Mouse (Mus musculus) MEL (cell line): ENCODE measurements around the gene Cox4i1. TPM values are rescaled to one million over a fixed set of nuclear protein-coding genes. Genes with fewer than 3 reads are reported as not detected.

Experiments
- DNase-seq: peaks from one replicate; pipeline ENCODE4 v3.0.0; 2011; ENCODE audit warnings: low read depth, low spot score
- H3K27ac ChIP-seq: 2 replicates; pipeline ENCODE4 v1.5.1; 2012; ENCODE audit warnings: low read depth, mild to moderate bottlenecking, control low read depth, low read length, moderate library complexity; ENCODE audit not compliant: control insufficient read depth
- H3K27me3 ChIP-seq, 2 experiments: fragments of 150-350 bp in 1 of 2; sonication (generic) in 1 of 2; 2 replicates each; pipeline ENCODE4 v1.6.1; 2012; ENCODE audit warnings: low read length in 2 of 2, mild to moderate bottlenecking in 2 of 2, improper control_type of control experiment in 1 of 2, moderate library complexity in 1 of 2; ENCODE audit not compliant: insufficient read depth in 2 of 2, control insufficient read depth in 1 of 2
- H3K36me3 ChIP-seq, 2 experiments: 2 replicates each; pipeline ENCODE4 v1.6.1; 2012 to 2014; ENCODE audit warnings: low read length in 2 of 2, improper control_type of control experiment in 1 of 2, inconsistent platforms in 1 of 2, mild to moderate bottlenecking in 1 of 2; ENCODE audit not compliant: insufficient read depth in 2 of 2, control insufficient read depth in 1 of 2
- H3K4me1 ChIP-seq, 2 experiments: fragments of 150-350 bp in 1 of 2; sonication (generic) in 1 of 2; 2 replicates each; pipeline ENCODE4 v1.6.1; 2012; ENCODE audit warnings: low read length in 2 of 2, improper control_type of control experiment in 1 of 2, mild to moderate bottlenecking in 1 of 2; ENCODE audit not compliant: insufficient read depth in 2 of 2, control insufficient read depth in 1 of 2
- H3K4me3 ChIP-seq, 2 experiments: fragments of 150-350 bp in 1 of 2; sonication (generic) in 1 of 2; 2 replicates each; pipeline ENCODE4 v1.5.1; 2012; ENCODE audit warnings: low read depth in 2 of 2, low read length in 2 of 2, mild to moderate bottlenecking in 2 of 2, moderate library complexity in 2 of 2, control low read depth in 1 of 2, improper control_type of control experiment in 1 of 2; ENCODE audit not compliant: control insufficient read depth in 1 of 2, insufficient read depth in 1 of 2
- H3K79me2 ChIP-seq: 2 replicates; pipeline ENCODE4 v1.6.1; 2012; ENCODE audit warnings: mild to moderate bottlenecking, low read length, moderate library complexity; ENCODE audit not compliant: control insufficient read depth, poor library complexity, insufficient read depth
- H3K9ac ChIP-seq: 2 replicates; pipeline ENCODE4 v1.6.1; 2012; ENCODE audit warnings: low read depth, mild to moderate bottlenecking, control low read depth, low read length, moderate library complexity; ENCODE audit not compliant: control insufficient read depth, poor library complexity, severe bottlenecking
- H3K9me3 ChIP-seq: fragments of 150-350 bp; sonication (generic); replicated peaks from 2 replicates; pipeline ENCODE4 v1.6.1; 2012; ENCODE audit warnings: mild to moderate bottlenecking, low read length, improper control_type of control experiment, moderate library complexity; ENCODE audit not compliant: insufficient read depth
- BHLHE40 ChIP-seq: IDR thresholded peaks from 2 replicates; pipeline ENCODE4 v1.6.1; 2012; ENCODE audit warnings: low read depth, mild to moderate bottlenecking, inconsistent platforms, low read length, improper control_type of control experiment, borderline replicate concordance
- CHD2 ChIP-seq: IDR thresholded peaks from 2 replicates; pipeline ENCODE4 v1.6.1; 2011; ENCODE audit warnings: low read length, improper control_type of control experiment
- E2F4 ChIP-seq: IDR thresholded peaks from 2 replicates; pipeline ENCODE4 v1.6.1; 2011; ENCODE audit warnings: low read depth, low read length, improper control_type of control experiment, borderline replicate concordance
- EP300 ChIP-seq, 2 experiments: IDR thresholded peaks; 2 replicates each; pipeline ENCODE4 v1.6.1; 2011; ENCODE audit warnings: improper control_type of control experiment in 2 of 2, low read length in 2 of 2, low read depth in 1 of 2, mild to moderate bottlenecking in 1 of 2
- GATA1 ChIP-seq: IDR thresholded peaks from 2 replicates; pipeline ENCODE4 v1.6.1; 2011; ENCODE audit warnings: low read depth, low read length, improper control_type of control experiment
- JUND ChIP-seq: IDR thresholded peaks from 2 replicates; pipeline ENCODE4 v1.6.1; 2011; ENCODE audit warnings: low read depth, mild to moderate bottlenecking, improper control_type of control experiment, low read length
- KAT2A ChIP-seq: conservative IDR thresholded peaks from 2 replicates; pipeline ENCODE4 v1.6.1; 2012; ENCODE audit warnings: low read depth, low read length, improper control_type of control experiment, inconsistent platforms
- MAX ChIP-seq: IDR thresholded peaks from 2 replicates; pipeline ENCODE4 v1.6.1; 2011; ENCODE audit warnings: low read length, improper control_type of control experiment
- MAZ ChIP-seq: IDR thresholded peaks from 2 replicates; pipeline ENCODE4 v1.6.1; 2012; ENCODE audit warnings: low read depth, mild to moderate bottlenecking, inconsistent platforms, low read length, improper control_type of control experiment
- MXI1 ChIP-seq: IDR thresholded peaks from 2 replicates; pipeline ENCODE4 v1.6.1; 2011; ENCODE audit warnings: mild to moderate bottlenecking, low read depth, low read length, improper control_type of control experiment
- MYB ChIP-seq: IDR thresholded peaks from 2 replicates; pipeline ENCODE4 v1.6.1; 2011; ENCODE audit warnings: mild to moderate bottlenecking, low read depth, low read length, improper control_type of control experiment
- NRF1 ChIP-seq: IDR thresholded peaks from 2 replicates; pipeline ENCODE4 v1.6.1; 2014; ENCODE audit warnings: low read depth, mild to moderate bottlenecking, inconsistent platforms, low read length, improper control_type of control experiment, moderate library complexity; ENCODE audit not compliant: poor library complexity, insufficient read depth, severe bottlenecking
- POLR2A ChIP-seq, 2 experiments: IDR thresholded peaks; 2 replicates each; pipeline ENCODE4 v1.6.1; 2011 to 2012; ENCODE audit warnings: low read length in 2 of 2, mild to moderate bottlenecking in 2 of 2, control low read depth in 1 of 2, improper control_type of control experiment in 1 of 2, low read depth in 1 of 2, moderate library complexity in 1 of 2; ENCODE audit not compliant: control insufficient read depth in 1 of 2, insufficient read depth in 1 of 2, poor library complexity in 1 of 2
- POLR2AphosphoS2 ChIP-seq: IDR thresholded peaks from 2 replicates; pipeline ENCODE4 v1.6.1; 2011; ENCODE audit warnings: low read length, improper control_type of control experiment
- RCOR1 ChIP-seq: IDR thresholded peaks from 2 replicates; pipeline ENCODE4 v1.6.1; 2012; ENCODE audit warnings: low read depth, mild to moderate bottlenecking, inconsistent platforms, low read length, improper control_type of control experiment
- SMC3 ChIP-seq: IDR thresholded peaks from 2 replicates; pipeline ENCODE4 v1.6.1; 2011; ENCODE audit warnings: low read depth, low read length, improper control_type of control experiment
- TAL1 ChIP-seq: IDR thresholded peaks from 2 replicates; pipeline ENCODE4 v1.6.1; 2012; ENCODE audit warnings: mild to moderate bottlenecking, inconsistent platforms, low read length, moderate library complexity, mixed read lengths
- TBP ChIP-seq: IDR thresholded peaks from 2 replicates; pipeline ENCODE4 v1.8.0; 2011; ENCODE audit warnings: low read depth, low read length, improper control_type of control experiment
- TCF12 ChIP-seq: IDR thresholded peaks from 2 replicates; pipeline ENCODE4 v1.6.1; 2014; ENCODE audit warnings: low read depth, mild to moderate bottlenecking, inconsistent platforms, low read length, improper control_type of control experiment, moderate library complexity
- USF2 ChIP-seq, 2 experiments: IDR thresholded peaks; 2 replicates each; pipeline ENCODE4 v1.6.1; 2011 to 2012; ENCODE audit warnings: improper control_type of control experiment in 2 of 2, low read length in 2 of 2, borderline replicate concordance in 1 of 2, inconsistent platforms in 1 of 2, low read depth in 1 of 2, mild to moderate bottlenecking in 1 of 2; ENCODE audit not compliant: insufficient read depth in 1 of 2
- ZKSCAN1 ChIP-seq: IDR thresholded peaks from 2 replicates; pipeline ENCODE4 v1.6.1; 2012; ENCODE audit warnings: low read depth, mild to moderate bottlenecking, inconsistent platforms, low read length, improper control_type of control experiment, moderate library complexity
- ZMIZ1 ChIP-seq: IDR thresholded peaks from 2 replicates; pipeline ENCODE4 v1.6.1; 2012; ENCODE audit warnings: low read depth, mild to moderate bottlenecking, inconsistent platforms, low read length, improper control_type of control experiment, moderate library complexity
- polyA plus RNA-seq, 2 experiments: library from polyadenylated mRNA; stranded (reverse) in 1 of 2; unstranded in 1 of 2; fragments of >175 nt in 1 of 2; fragments of >200 nt in 1 of 2; gene quantifications; 2 replicates each; pipeline versions ENCODE4 v1.2.1 to v1.2.4; 2012; ENCODE audit warnings: low replicate concordance in 2 of 2, low read depth in 1 of 2; ENCODE audit not compliant: insufficient read length in 2 of 2, insufficient read depth in 1 of 2, missing spikeins in 1 of 2
- total RNA-seq: library from RNA; depleted of rRNA; stranded (reverse); fragments of 300-350 nt; gene quantifications from 2 replicates; pipeline ENCODE4 v1.2.3, GENCODE M21; 2012

Cox4i1 gene
- total and polyA plus RNA-seq, 3 experiments: 1,011 to 2,173 (median 1,431) TPM

DNA sequence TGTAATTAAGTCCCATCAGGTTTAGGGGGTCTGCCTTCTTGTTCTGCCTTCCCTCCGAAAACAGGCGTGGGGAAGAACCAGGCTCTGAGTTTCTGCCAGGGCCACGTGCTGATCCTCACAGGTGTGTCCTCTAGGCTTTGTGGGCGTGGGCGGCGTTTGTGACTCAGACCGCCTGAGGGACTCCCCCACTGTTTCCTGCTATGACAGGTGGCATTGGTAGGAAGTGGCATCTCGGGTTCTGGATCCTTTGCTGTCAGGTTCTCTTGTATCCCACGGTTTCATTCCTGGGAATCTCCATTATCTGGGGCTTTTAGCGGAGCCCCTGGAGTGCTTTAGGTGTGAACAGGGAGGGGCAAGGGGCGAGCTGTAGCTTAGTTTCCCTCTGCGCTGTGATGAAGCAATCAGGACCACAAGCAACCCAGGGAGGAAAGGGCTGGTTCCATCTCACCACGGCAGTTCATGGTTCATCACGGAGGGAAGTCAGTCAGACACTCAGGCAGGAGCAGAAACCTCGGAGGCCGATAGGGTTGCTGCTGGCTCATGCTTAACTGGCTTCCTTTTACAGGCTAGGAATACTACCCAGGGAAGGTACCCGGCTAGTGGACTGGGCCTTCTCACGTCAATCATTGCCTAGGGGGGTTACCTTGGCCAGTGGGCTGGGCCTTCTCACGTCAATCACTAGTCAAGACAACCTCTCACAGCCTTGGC lies 33.9 kb downstream of the Cox4i1 start:
- Histone ChIP-seq H3K36me3 (no peaks in the 10 kb centered on the region), H3K27me3 (no peaks in the 10 kb centered on the region), H3K9me3 (no peaks in the 10 kb centered on the region), H3K79me2 (no peaks in the 10 kb centered on the region), H3K27ac (no peak overlapping the region), H3K4me3 (no peak overlapping the region), H3K9ac (no peak overlapping the region), H3K4me1 (no peaks in the 10 kb centered on the region)
- no peak for DNase-seq
- TF ChIP-seq MXI1 (no peak), TAL1 (no peak), ZMIZ1 (no peak), POLR2AphosphoS2 (no peak), POLR2A (IDR thresholded peaks at IDR 0.05; ENCODE audit: control insufficient read depth in 1 of 2, insufficient read depth in 1 of 2, low read depth in 1 of 2, low read length in 2 of 2, poor library complexity in 1 of 2) (no peak), GATA1 (no peak), E2F4 (no peak), KAT2A (no peak), BHLHE40 (no peak), MAX (no peak), JUND (no peak), SMC3 (no peak), MYB (no peak), MAZ (no peak), TCF12 (no peak), EP300 (IDR thresholded peaks at IDR 0.05; ENCODE audit: low read depth in 1 of 2, low read length in 2 of 2) (no peak), USF2 (IDR thresholded peaks at IDR 0.05; ENCODE audit: borderline replicate concordance in 1 of 2, insufficient read depth in 1 of 2, low read depth in 1 of 2, low read length in 2 of 2) (no peak), CHD2 (no peak), NRF1 (no peak), ZKSCAN1 (no peak)

DNA sequence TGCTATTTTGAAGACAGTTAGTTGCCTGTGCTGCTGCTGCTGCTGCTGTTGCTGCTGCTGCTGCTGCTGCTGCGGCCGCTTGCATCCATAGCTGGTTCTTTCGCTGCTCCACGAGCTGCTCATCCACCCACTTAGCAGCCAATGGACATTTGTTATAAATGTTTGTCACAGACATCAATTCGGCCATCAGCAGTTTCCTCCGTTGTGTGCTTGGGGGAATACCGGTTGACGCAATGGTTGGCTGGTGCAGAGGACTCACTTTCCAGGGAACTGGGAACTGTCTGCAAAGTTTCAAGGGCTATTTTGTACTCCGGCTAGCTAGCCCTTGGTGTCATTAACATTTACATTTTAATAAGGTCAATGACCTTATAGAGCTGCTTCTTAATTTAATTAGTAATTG lies 36.2 kb downstream of the Cox4i1 start:
- Histone ChIP-seq H3K9me3 (no peaks in the 10 kb centered on the region), H3K4me3 (no peak overlapping the region), H3K36me3 (no peaks in the 10 kb centered on the region), H3K79me2 (no peaks in the 10 kb centered on the region), H3K9ac (no peak overlapping the region), H3K4me1 (no peaks in the 10 kb centered on the region), H3K27me3 (no peaks in the 10 kb centered on the region), H3K27ac (no peak overlapping the region)
- DNase-seq: no peak
- TF ChIP-seq TBP: no peak
- no peak for TF ChIP-seq RCOR1
- TF ChIP-seq KAT2A: no peak
- no peak for TF ChIP-seq USF2 (IDR thresholded peaks at IDR 0.05; ENCODE audit: borderline replicate concordance in 1 of 2, insufficient read depth in 1 of 2, low read depth in 1 of 2, low read length in 2 of 2)
- no peak for TF ChIP-seq TCF12
- no peak for TF ChIP-seq MYB
